Mouse (Mus musculus) gastrocnemius, adult 18-20 months (tissue): ENCODE results near the gene Cdc73. TPM values are rescaled to one million over a fixed set of nuclear protein-coding genes. Genes with fewer than 3 reads are reported as not detected.

Source experiments
- DNase-seq: peaks from one replicate; pipeline ENCODE4 v3.0.0; 2021; ENCODE audit warnings: low spot score
- total RNA-seq, 2 experiments: library from RNA; stranded (reverse); gene quantifications; 2 replicates each; pipeline ENCODE4 v1.2.3; 2021

The Cdc73 gene
- total RNA-seq, 2 experiments from 2014 or later: 47.1 to 54.6 TPM

GRCm38 (mm10) chr1:143554621-143555020, 148.1 kb downstream of the Cdc73 start:
- no peak for DNase-seq

Other genes with a start within 250 kb of the Cdc73 start
- gene B3galt2, start 62.2 kb downstream of the Cdc73 start, total RNA-seq: under 1 TPM; 0.53 to 0.76 TPM
- 10 to 100 TPM; 69.4 to 77.9 TPM for gene Glrx2, start 13.4 kb upstream of the Cdc73 start, total RNA-seq
- 1 to 10 TPM; 2.9 to 3.5 TPM for gene Trove2, start 74.2 kb upstream of the Cdc73 start, total RNA-seq
- gene Uchl5, start 74.4 kb upstream of the Cdc73 start, total RNA-seq: 10 to 100 TPM; 19.0 to 22.0 TPM